Mouse (Mus musculus) granulocyte monocyte progenitor cell, adult 5-6 weeks (primary cell): ENCODE results near the gene Emc8. TPM values are rescaled to one million over a fixed set of nuclear protein-coding genes. Genes with fewer than 3 reads are reported as not detected.

ENCODE experiments used
- ATAC-seq: replicated peaks from 2 replicates; pipeline ENCODE4 v1.8.0; 2016; ENCODE audit warnings: mild to moderate bottlenecking, moderate TSS enrichment, inconsistent platforms; ENCODE audit not compliant: poor library complexity, severe bottlenecking
- total RNA-seq, 2 experiments: library from RNA; stranded (forward) in 1 of 2; stranded (reverse) in 1 of 2; fragments of 200-712, 200-1000 nt in 1 of 2; fragments of >200 nt in 1 of 2; fragmentation: Nextera tagmentation in 1 of 2; gene quantifications; 2 replicates each; pipeline ENCODE4 v1.2.3; 2014 to 2017

Gene Emc8
- total RNA-seq, 2 experiments from 2014 or later, result 56.5 to 61.2 TPM

DNA sequence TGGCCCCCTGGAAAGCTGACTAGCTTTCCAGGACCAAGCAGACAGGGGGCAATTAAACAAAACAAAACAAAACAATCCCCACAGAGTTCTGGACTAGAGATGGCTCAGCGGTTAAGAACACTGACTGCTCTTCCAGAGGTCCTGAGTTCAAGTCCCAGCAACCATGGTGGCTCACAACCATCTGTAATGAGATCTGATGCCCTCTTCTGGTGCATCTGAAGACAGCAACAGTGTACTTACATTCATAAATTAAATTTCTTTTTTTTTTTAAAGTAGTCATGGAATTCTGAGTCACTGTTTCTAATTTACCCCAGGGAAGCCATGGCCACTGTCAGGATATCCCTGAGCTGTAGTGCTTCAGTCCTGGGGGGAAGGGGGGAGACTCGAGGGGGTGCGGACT is 53.9 kb downstream of the Emc8 start:
- no peak for ATAC-seq

DNA sequence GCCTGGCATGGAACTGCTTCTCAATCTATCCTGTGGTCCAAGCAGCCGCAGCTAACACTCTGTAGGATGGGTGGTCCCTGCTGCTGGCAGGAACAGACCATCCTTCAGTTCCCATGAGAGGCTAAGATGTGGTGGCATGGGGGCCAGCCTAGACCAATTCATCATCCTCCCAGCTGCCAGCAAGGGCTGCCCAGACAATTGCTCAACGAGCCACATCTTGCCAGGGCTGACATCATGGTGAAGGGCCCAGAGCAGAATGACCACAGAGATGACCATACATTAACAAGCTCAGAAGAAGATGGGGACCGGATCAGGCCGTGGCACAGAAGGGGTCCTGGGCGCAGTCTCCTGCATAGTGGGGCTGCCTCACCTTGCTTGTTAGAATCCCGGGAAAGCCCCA is 57.5 kb downstream of the Emc8 start:
- no peak for ATAC-seq

- ATAC-seq, result peak; percentile 63; the same call in 1 of the 2 replicates
Measured at GRCm38 (mm10) chr8:120607885-120608284, 60.5 kb downstream of the Emc8 start.

DNA sequence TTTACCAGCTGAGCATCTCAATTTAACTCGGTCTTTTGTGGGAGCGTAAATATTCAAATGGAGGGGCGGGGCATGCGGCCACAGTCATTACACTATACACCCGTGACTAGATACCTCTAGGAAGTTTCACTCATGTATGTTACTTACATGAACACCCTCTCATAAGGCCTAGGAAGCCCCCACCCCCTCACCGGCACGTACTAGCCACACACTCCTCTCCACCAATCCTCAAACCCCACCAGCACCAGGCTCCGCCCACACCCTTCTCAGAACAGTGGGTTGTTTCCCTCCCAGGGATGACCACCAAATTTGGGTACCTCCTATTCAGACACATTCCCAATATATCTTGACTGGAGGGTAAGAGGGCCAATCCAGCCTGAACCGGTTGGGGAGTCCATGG is 60.9 kb downstream of the Emc8 start:
- ATAC-seq, result peak; percentile 28; the same call in 1 of the 2 replicates

Other genes with a start within 250 kb of the Emc8 start
- 54.6 and 81.8 TPM in 2 replicates for gene Gins2, start 79.3 kb downstream of the Emc8 start, total RNA-seq (2014; fragmentation: Nextera tagmentation)
- gene Gins2, start 79.3 kb downstream of the Emc8 start, total RNA-seq (2017), result 42.4 and 47.6 TPM in 2 replicates
- not detected in 2 replicates for gene 1190005I06Rik, start 20.9 kb downstream of the Emc8 start, total RNA-seq (2014; fragmentation: Nextera tagmentation)
- gene 1190005I06Rik, start 20.9 kb downstream of the Emc8 start, total RNA-seq (2017), result 0.60 TPM in 1 of 2 replicates, not detected in the other
- not detected in 2 replicates for gene Gm27021, start 494 bp downstream of the Emc8 start, total RNA-seq (2014; fragmentation: Nextera tagmentation)
- not detected in 2 replicates for gene Gm27021, start 494 bp downstream of the Emc8 start, total RNA-seq (2017)
- gene Cox4i1, start 351 bp downstream of the Emc8 start, total RNA-seq (2014; fragmentation: Nextera tagmentation), result 1,083 and 1,131 TPM in 2 replicates
- 462 and 506 TPM in 2 replicates for gene Cox4i1, start 351 bp downstream of the Emc8 start, total RNA-seq (2017)
- 213 and 215 TPM in 2 replicates for gene Irf8, start 67.8 kb upstream of the Emc8 start, total RNA-seq (2014; fragmentation: Nextera tagmentation)
- gene Irf8, start 67.8 kb upstream of the Emc8 start, total RNA-seq (2017), result 171 and 196 TPM in 2 replicates